Mouse (Mus musculus): ENCODE results near the gene Atp9a.

DNA sequence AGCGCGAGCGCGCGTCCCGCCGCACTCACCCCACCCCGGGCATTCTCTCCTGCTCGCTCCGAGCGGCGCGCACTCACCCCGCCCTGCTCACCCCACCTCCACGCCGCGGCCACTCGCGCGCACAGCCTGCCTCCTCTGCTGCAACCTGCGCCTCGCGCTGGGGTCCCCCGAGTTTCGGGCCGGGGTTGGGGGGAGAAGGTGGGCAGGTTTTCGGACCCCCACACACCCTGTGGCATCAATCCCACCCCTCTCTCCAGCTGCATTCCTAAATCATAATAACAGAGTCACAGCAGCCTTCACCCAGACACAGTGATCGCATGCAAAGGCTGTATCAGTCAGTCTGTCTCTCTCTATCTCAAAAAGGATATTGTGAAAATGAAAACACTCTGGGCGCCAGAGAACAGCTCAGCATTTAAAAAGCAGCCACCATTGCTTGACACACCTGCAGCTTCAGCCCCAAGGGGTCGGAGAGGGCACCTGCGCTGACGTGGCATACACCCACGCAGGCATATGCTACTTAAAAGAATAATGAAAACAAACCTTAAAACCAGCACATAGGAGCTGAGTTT, at the start of gene Atp9a:
- TF ChIP-seq REST (IDR thresholded peaks at IDR 0.05; ENCODE audit: insufficient read depth, insufficient read length) (no peak), MYOG (IDR thresholded peaks at IDR 0.05; ENCODE audit: control insufficient read depth in 1 of 3, insufficient read depth in 1 of 3, insufficient read length in 2 of 3, low read depth in 2 of 3) (no peak), POLR2A (IDR thresholded peaks at IDR 0.05; ENCODE audit: insufficient read length, low read depth) (no peak), E2F4 (IDR thresholded peaks at IDR 0.05; ENCODE audit: insufficient read depth) (no peak)

All from myocyte (in vitro differentiated cells).